Mouse (Mus musculus): ENCODE results near the gene Slc50a1.

Slc50a1 gene

GRCm38 (mm10) chr3:89278107-89278506 is 7.7 kb upstream of the Slc50a1 start:
- in situ Hi-C loops (cut with MboI; ENCODE audit: low pct_unique_long_range_greater_than_20kb in 1 of 2, low sequenced_read_pairs in 2 of 2, unreplicated experiment in 1 of 2): no loop called here

GRCm38 (mm10) chr3:89277281-89278021 is 7.1 kb upstream of the Slc50a1 start:
- in situ Hi-C loops (cut with MboI; ENCODE audit: low pct_unique_long_range_greater_than_20kb in 1 of 2, low sequenced_read_pairs in 2 of 2, unreplicated experiment in 1 of 2): no loop called here

- in situ Hi-C loops (cut with MboI; ENCODE audit: low pct_unique_long_range_greater_than_20kb in 1 of 2, low sequenced_read_pairs in 2 of 2, unreplicated experiment in 1 of 2): no loop called here
Measured at GRCm38 (mm10) chr3:89276061-89276460, 5.7 kb upstream of the Slc50a1 start.

- in situ Hi-C loops (cut with MboI; ENCODE audit: low pct_unique_long_range_greater_than_20kb in 1 of 2, low sequenced_read_pairs in 2 of 2, unreplicated experiment in 1 of 2): no loop called here
Measured at GRCm38 (mm10) chr3:89271760-89272159, 1.4 kb upstream of the Slc50a1 start.

- in situ Hi-C loops (cut with MboI; ENCODE audit: low pct_unique_long_range_greater_than_20kb in 1 of 2, low sequenced_read_pairs in 2 of 2, unreplicated experiment in 1 of 2): no loop called here
Measured at GRCm38 (mm10) chr3:89270891-89271290, 521 bp upstream of the Slc50a1 start.

GRCm38 (mm10) chr3:89268916-89269315 is 1.5 kb downstream of the Slc50a1 start:
- in situ Hi-C loops (cut with MboI; ENCODE audit: low pct_unique_long_range_greater_than_20kb in 1 of 2, low sequenced_read_pairs in 2 of 2, unreplicated experiment in 1 of 2): no loop called here

GRCm38 (mm10) chr3:89266439-89266893 is 3.9 kb downstream of the Slc50a1 start:
- in situ Hi-C loops (cut with MboI; ENCODE audit: low pct_unique_long_range_greater_than_20kb in 1 of 2, low sequenced_read_pairs in 2 of 2, unreplicated experiment in 1 of 2): no loop called here

GRCm38 (mm10) chr3:89262417-89262816 is 8.0 kb downstream of the Slc50a1 start:
- in situ Hi-C loops (cut with MboI; ENCODE audit: low pct_unique_long_range_greater_than_20kb in 1 of 2, low sequenced_read_pairs in 2 of 2, unreplicated experiment in 1 of 2): no loop called here

- in situ Hi-C loops (cut with MboI; ENCODE audit: low pct_unique_long_range_greater_than_20kb in 1 of 2, low sequenced_read_pairs in 2 of 2, unreplicated experiment in 1 of 2): no loop called here
Measured at GRCm38 (mm10) chr3:89260211-89260610, 10.2 kb downstream of the Slc50a1 start.

- in situ Hi-C loops (cut with MboI; ENCODE audit: low pct_unique_long_range_greater_than_20kb in 1 of 2, low sequenced_read_pairs in 2 of 2, unreplicated experiment in 1 of 2): no loop called here
Measured at GRCm38 (mm10) chr3:89259076-89259475, 11.3 kb downstream of the Slc50a1 start, which contains the start of gene Dpm3. Gene Dpm3, plus strand, starts transcription at chr3:89259358.

GRCm38 (mm10) chr3:89256177-89256576 is 14.2 kb downstream of the Slc50a1 start:
- in situ Hi-C loops (cut with MboI; ENCODE audit: low pct_unique_long_range_greater_than_20kb in 1 of 2, low sequenced_read_pairs in 2 of 2, unreplicated experiment in 1 of 2): no loop called here

- in situ Hi-C loops (cut with MboI; ENCODE audit: low pct_unique_long_range_greater_than_20kb in 1 of 2, low sequenced_read_pairs in 2 of 2, unreplicated experiment in 1 of 2): no loop called here
Measured at GRCm38 (mm10) chr3:89254994-89255393, 15.4 kb downstream of the Slc50a1 start.

- in situ Hi-C loops (cut with MboI; ENCODE audit: low pct_unique_long_range_greater_than_20kb in 1 of 2, low sequenced_read_pairs in 2 of 2, unreplicated experiment in 1 of 2): no loop called here
Measured at GRCm38 (mm10) chr3:89251365-89251895, 18.9 kb downstream of the Slc50a1 start.

- in situ Hi-C loops (cut with MboI; ENCODE audit: low pct_unique_long_range_greater_than_20kb in 1 of 2, low sequenced_read_pairs in 2 of 2, unreplicated experiment in 1 of 2): no loop called here
Measured at GRCm38 (mm10) chr3:89250435-89251040, 19.8 kb downstream of the Slc50a1 start.

GRCm38 (mm10) chr3:89247466-89247865 is 22.9 kb downstream of the Slc50a1 start:
- in situ Hi-C loops (cut with MboI; ENCODE audit: low pct_unique_long_range_greater_than_20kb in 1 of 2, low sequenced_read_pairs in 2 of 2, unreplicated experiment in 1 of 2): loop anchor here in 1 of 2 experiments (5.0 kb wide), 1 partner anchor 35 kb away; the partner anchor contains the start of gene Efna1

- in situ Hi-C loops (cut with MboI; ENCODE audit: low pct_unique_long_range_greater_than_20kb in 1 of 2, low sequenced_read_pairs in 2 of 2, unreplicated experiment in 1 of 2): loop anchor here in 1 of 2 experiments (5.0 kb wide), 1 partner anchor 36 kb away; the partner anchor contains the start of gene Efna1
Measured at GRCm38 (mm10) chr3:89246261-89247100, 23.9 kb downstream of the Slc50a1 start, which contains the start of gene Trim46. Gene Trim46, minus strand, starts transcription at chr3:89246309.

- in situ Hi-C loops (cut with MboI; ENCODE audit: low pct_unique_long_range_greater_than_20kb in 1 of 2, low sequenced_read_pairs in 2 of 2, unreplicated experiment in 1 of 2): loop anchor here in 1 of 2 experiments (5.0 kb wide), 1 partner anchor 37 kb away; the partner anchor contains the start of gene Efna1
Measured at GRCm38 (mm10) chr3:89245688-89246171, 24.6 kb downstream of the Slc50a1 start, which contains the start of gene Krtcap2. Gene Krtcap2, plus strand, starts transcription at chr3:89245966.

GRCm38 (mm10) chr3:89244982-89245687 is 25.2 kb downstream of the Slc50a1 start:
- in situ Hi-C loops (cut with MboI; ENCODE audit: low pct_unique_long_range_greater_than_20kb in 1 of 2, low sequenced_read_pairs in 2 of 2, unreplicated experiment in 1 of 2): loop anchor here in 1 of 2 experiments (5.0 kb wide), 1 partner anchor 37 kb away; the partner anchor contains the start of gene Efna1

Measured in mouse embryonic stem cell (cell line).